Mouse (Mus musculus): Measurements from ENCODE around the gene Ube2h. TPM values are rescaled to one million over a fixed set of nuclear protein-coding genes. Genes with fewer than 3 reads are reported as not detected.

Ube2h gene
- polyA plus RNA-seq, 1 experiment from 2014 or later, result 52.8 TPM

GRCm38 (mm10) chr6:30180321-30180720 lies 124.0 kb downstream of the Ube2h start:
- no peaks in the 10 kb centered on the region for H3K9me3 ChIP-seq (ENCODE audit: control insufficient read depth, low read length)
- ATAC-seq (ENCODE audit: insufficient read depth, low FRiP score, low TSS enrichment), result no peak
- no peak overlapping the region for H3K4me2 ChIP-seq (ENCODE audit: low read depth)
- H3K36me3 ChIP-seq (ENCODE audit: control insufficient read depth, insufficient read depth, low read length), result no peaks in the 10 kb centered on the region
- H3K27me3 ChIP-seq (ENCODE audit: control insufficient read depth, insufficient read depth, low read length), result peaks cover 59% of the 10 kb centered on the region
- no peak overlapping the region for H3K9ac ChIP-seq (ENCODE audit: low read length)
- no peak overlapping the region for H3K4me3 ChIP-seq (ENCODE audit: low read depth, low read length)
- no peak overlapping the region for H3K27ac ChIP-seq (ENCODE audit: low read depth, low read length)
- 23% methylated on average over 2 of the region's 2 CpGs for WGBS
- peaks cover 7% of the 10 kb centered on the region for H3K4me1 ChIP-seq (ENCODE audit: control insufficient read depth, insufficient read depth, low read length)
- DNase-seq (ENCODE audit: low spot score), result no peak

GRCm38 (mm10) chr6:30179046-30179445 lies 125.3 kb downstream of the Ube2h start:
- no peak overlapping the region for H3K27ac ChIP-seq (ENCODE audit: low read depth, low read length)
- H3K9me3 ChIP-seq (ENCODE audit: control insufficient read depth, low read length), result no peaks in the 10 kb centered on the region
- ATAC-seq (ENCODE audit: insufficient read depth, low FRiP score, low TSS enrichment), result no peak
- H3K36me3 ChIP-seq (ENCODE audit: control insufficient read depth, insufficient read depth, low read length), result no peaks in the 10 kb centered on the region
- DNase-seq (ENCODE audit: low spot score), result no peak
- peaks cover 14% of the 10 kb centered on the region for H3K4me1 ChIP-seq (ENCODE audit: control insufficient read depth, insufficient read depth, low read length)
- no peak overlapping the region for H3K4me3 ChIP-seq (ENCODE audit: low read depth, low read length)
- no peak overlapping the region for H3K4me2 ChIP-seq (ENCODE audit: low read depth)
- H3K27me3 ChIP-seq (ENCODE audit: control insufficient read depth, insufficient read depth, low read length), result peaks cover 72% of the 10 kb centered on the region
- 18% methylated on average over 11 of the region's 11 CpGs for WGBS
- no peak overlapping the region for H3K9ac ChIP-seq (ENCODE audit: low read length)

DNA sequence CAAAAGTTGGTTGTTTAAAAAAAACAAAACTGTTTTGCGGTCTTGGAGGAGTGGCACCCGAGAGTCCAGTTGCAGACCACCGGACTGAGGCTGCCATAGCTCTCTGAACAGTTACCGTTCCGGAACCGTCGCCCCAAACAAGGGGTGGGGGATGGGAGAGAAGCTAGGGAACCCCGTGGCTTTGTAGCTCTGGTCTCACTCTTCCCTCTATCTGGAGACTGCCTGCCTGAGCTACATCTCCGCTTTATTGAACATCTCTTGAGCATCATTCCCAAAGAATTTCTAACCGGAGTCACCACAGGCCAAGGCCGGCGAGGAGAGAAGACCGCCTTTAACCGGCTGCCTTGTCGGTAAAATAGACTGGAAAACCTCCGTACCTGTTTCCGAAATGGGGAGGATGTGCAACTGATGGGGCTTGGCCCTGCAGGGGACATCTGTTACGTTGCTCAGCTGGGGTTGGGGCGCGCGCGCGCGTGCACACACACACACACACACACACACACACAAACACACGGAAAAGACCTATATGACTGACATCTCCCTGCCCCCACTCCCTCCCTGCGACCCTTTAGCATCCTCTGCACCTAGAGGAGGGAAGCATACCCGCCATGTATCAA lies 126.2 kb downstream of the Ube2h start:
- H3K4me2 ChIP-seq (ENCODE audit: low read depth), result no peak overlapping the region
- H3K36me3 ChIP-seq (ENCODE audit: control insufficient read depth, insufficient read depth, low read length), result no peaks in the 10 kb centered on the region
- ATAC-seq (ENCODE audit: insufficient read depth, low FRiP score, low TSS enrichment) (no peak), DNase-seq (ENCODE audit: low spot score) (peak; percentile 28)
- H3K27me3 ChIP-seq (ENCODE audit: control insufficient read depth, insufficient read depth, low read length), result peaks cover 81% of the 10 kb centered on the region
- H3K4me3 ChIP-seq (ENCODE audit: low read depth, low read length), result no peak overlapping the region
- 3% methylated on average over 27 of the region's 27 CpGs for WGBS
- H3K4me1 ChIP-seq (ENCODE audit: control insufficient read depth, insufficient read depth, low read length), result peaks cover 20% of the 10 kb centered on the region
- no peaks in the 10 kb centered on the region for H3K9me3 ChIP-seq (ENCODE audit: control insufficient read depth, low read length)
- no peak overlapping the region for H3K27ac ChIP-seq (ENCODE audit: low read depth, low read length)
- H3K9ac ChIP-seq (ENCODE audit: low read length), result no peak overlapping the region

GRCm38 (mm10) chr6:30177305-30177704 lies 127.0 kb downstream of the Ube2h start:
- no peak overlapping the region for H3K27ac ChIP-seq (ENCODE audit: low read depth, low read length)
- H3K4me2 ChIP-seq (ENCODE audit: low read depth), result no peak overlapping the region
- H3K9ac ChIP-seq (ENCODE audit: low read length), result no peak overlapping the region
- H3K27me3 ChIP-seq (ENCODE audit: control insufficient read depth, insufficient read depth, low read length), result peaks cover 89% of the 10 kb centered on the region
- H3K4me1 ChIP-seq (ENCODE audit: control insufficient read depth, insufficient read depth, low read length), result peaks cover 22% of the 10 kb centered on the region
- no peak for ATAC-seq (ENCODE audit: insufficient read depth, low FRiP score, low TSS enrichment)
- H3K4me3 ChIP-seq (ENCODE audit: low read depth, low read length), result no peak overlapping the region
- no peaks in the 10 kb centered on the region for H3K9me3 ChIP-seq (ENCODE audit: control insufficient read depth, low read length)
- DNase-seq (ENCODE audit: low spot score), result peak; percentile 44
- no peaks in the 10 kb centered on the region for H3K36me3 ChIP-seq (ENCODE audit: control insufficient read depth, insufficient read depth, low read length)
- WGBS, result 1% methylated on average over 14 of the region's 14 CpGs

- Histone ChIP-seq H3K36me3 (ENCODE audit: control insufficient read depth, insufficient read depth, low read length) (no peaks in the 10 kb centered on the region), H3K27me3 (ENCODE audit: control insufficient read depth, insufficient read depth, low read length) (peaks cover 96% of the 10 kb centered on the region), H3K27ac (ENCODE audit: low read depth, low read length) (no peak overlapping the region), H3K4me1 (ENCODE audit: control insufficient read depth, insufficient read depth, low read length) (peaks cover 22% of the 10 kb centered on the region), H3K9me3 (ENCODE audit: control insufficient read depth, low read length) (no peaks in the 10 kb centered on the region), H3K4me2 (ENCODE audit: low read depth) (peak overlapping the region; percentile 19; the same call in 1 of the 2 replicates), H3K9ac (ENCODE audit: low read length) (no peak overlapping the region), H3K4me3 (ENCODE audit: low read depth, low read length) (no peak overlapping the region)
- WGBS, result 3% methylated on average over 12 of the region's 12 CpGs
- peak; percentile 47 for DNase-seq (ENCODE audit: low spot score)
- no peak for ATAC-seq (ENCODE audit: insufficient read depth, low FRiP score, low TSS enrichment)
These were observed 127.8 kb downstream of the Ube2h start for GRCm38 (mm10) chr6:30176496-30176895.

GRCm38 (mm10) chr6:30175918-30176421 lies 128.4 kb downstream of the Ube2h start:
- DNase-seq (ENCODE audit: low spot score) (peak; percentile 43), ATAC-seq (ENCODE audit: insufficient read depth, low FRiP score, low TSS enrichment) (no peak)
- no peak overlapping the region for H3K9ac ChIP-seq (ENCODE audit: low read length)
- no peaks in the 10 kb centered on the region for H3K36me3 ChIP-seq (ENCODE audit: control insufficient read depth, insufficient read depth, low read length)
- H3K27me3 ChIP-seq (ENCODE audit: control insufficient read depth, insufficient read depth, low read length), result peaks cover 98% of the 10 kb centered on the region
- H3K27ac ChIP-seq (ENCODE audit: low read depth, low read length), result no peak overlapping the region
- no peaks in the 10 kb centered on the region for H3K9me3 ChIP-seq (ENCODE audit: control insufficient read depth, low read length)
- H3K4me3 ChIP-seq (ENCODE audit: low read depth, low read length), result peak overlapping the region; percentile 23; the same call in 1 of the 2 replicates
- H3K4me1 ChIP-seq (ENCODE audit: control insufficient read depth, insufficient read depth, low read length), result peaks cover 22% of the 10 kb centered on the region
- peak overlapping the region; percentile 19; the same call in 1 of the 2 replicates for H3K4me2 ChIP-seq (ENCODE audit: low read depth)
- WGBS, result under 1% methylated on average over 28 of the region's 28 CpGs

GRCm38 (mm10) chr6:30175225-30175917 lies 129.0 kb downstream of the Ube2h start:
- Histone ChIP-seq H3K9me3 (ENCODE audit: control insufficient read depth, low read length) (no peaks in the 10 kb centered on the region), H3K4me3 (ENCODE audit: low read depth, low read length) (peak overlapping the region; percentile 23), H3K4me1 (ENCODE audit: control insufficient read depth, insufficient read depth, low read length) (peaks cover 22% of the 10 kb centered on the region), H3K9ac (ENCODE audit: low read length) (peak overlapping the region; percentile 14; the same call in 1 of the 2 replicates), H3K4me2 (ENCODE audit: low read depth) (peak overlapping the region; percentile 19; the same call in 1 of the 2 replicates), H3K27me3 (ENCODE audit: control insufficient read depth, insufficient read depth, low read length) (peaks cover 99% of the 10 kb centered on the region), H3K36me3 (ENCODE audit: control insufficient read depth, insufficient read depth, low read length) (no peaks in the 10 kb centered on the region), H3K27ac (ENCODE audit: low read depth, low read length) (0 out of 2 replicates have a peak overlapping the region, but pooled peaks have one; percentile 34)
- DNase-seq (ENCODE audit: low spot score), result peak; percentile 52
- no peak for ATAC-seq (ENCODE audit: insufficient read depth, low FRiP score, low TSS enrichment)
- under 1% methylated on average over 44 of the region's 45 CpGs for WGBS

DNA sequence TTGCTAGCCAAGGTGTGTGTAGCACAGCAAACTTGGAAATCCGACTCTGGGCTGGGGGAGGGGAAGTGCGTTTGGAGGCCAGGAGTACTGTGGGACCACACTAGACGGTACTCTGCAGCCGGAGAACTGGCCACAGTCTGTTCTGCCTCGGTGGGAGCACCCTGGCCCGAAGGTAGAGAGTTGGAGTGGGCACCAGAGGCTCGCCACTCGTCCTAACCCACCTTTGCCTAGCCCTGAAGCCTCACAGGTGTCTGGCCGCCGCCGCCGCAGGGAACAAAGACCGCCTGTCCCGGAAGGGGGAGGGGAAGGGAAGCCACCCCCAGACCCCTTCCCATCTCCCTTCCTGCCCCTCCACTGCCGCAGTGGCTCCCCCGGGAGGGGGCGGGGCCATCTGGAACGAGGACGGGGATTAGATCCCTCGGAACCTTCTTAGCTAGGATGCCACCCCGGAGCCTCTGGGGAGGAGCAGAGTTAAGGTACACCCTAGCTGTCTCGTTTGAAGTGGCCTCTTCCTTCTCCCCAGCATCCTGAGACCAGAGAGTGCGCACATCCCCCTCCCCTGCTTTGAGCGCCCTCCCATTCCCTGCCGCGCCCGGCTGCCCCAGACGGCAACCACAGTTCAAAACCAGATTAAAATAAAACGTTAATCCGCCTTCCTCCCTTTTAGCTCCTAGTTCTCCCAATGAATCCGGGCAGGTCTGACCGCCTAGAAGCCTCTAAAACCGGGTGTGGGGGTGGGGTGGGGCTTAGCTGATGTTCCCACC lies 129.7 kb downstream of the Ube2h start:
- Histone ChIP-seq H3K27me3 (ENCODE audit: control insufficient read depth, insufficient read depth, low read length) (peaks cover 99% of the 10 kb centered on the region), H3K36me3 (ENCODE audit: control insufficient read depth, insufficient read depth, low read length) (no peaks in the 10 kb centered on the region), H3K27ac (ENCODE audit: low read depth, low read length) (no peak overlapping the region), H3K4me1 (ENCODE audit: control insufficient read depth, insufficient read depth, low read length) (peaks cover 22% of the 10 kb centered on the region), H3K9me3 (ENCODE audit: control insufficient read depth, low read length) (no peaks in the 10 kb centered on the region), H3K4me3 (ENCODE audit: low read depth, low read length) (peak overlapping the region; percentile 29), H3K9ac (ENCODE audit: low read length) (no peak overlapping the region), H3K4me2 (ENCODE audit: low read depth) (peak overlapping the region; percentile 31)
- ATAC-seq (ENCODE audit: insufficient read depth, low FRiP score, low TSS enrichment) (no peak), DNase-seq (ENCODE audit: low spot score) (peak; percentile 40)
- WGBS, result under 1% methylated on average over 31 of the region's 33 CpGs

Measured in neural tube, embryonic 11.5 days (tissue).